Mouse (Mus musculus) Muller cell, postnatal 12 days (primary cell): ENCODE results near the gene Lrch3.
"Not testable (repeated sequence)": the region's sequence is repeated elsewhere in the genome, so short reads cannot be mapped to it uniquely, and the experiment has no call there.

Experiments used
- DNase-seq: peaks from one replicate; pipeline ENCODE4 v3.0.0-alpha.2; 2015; ENCODE audit errors: inconsistent ontology term

The Lrch3 gene

DNA sequence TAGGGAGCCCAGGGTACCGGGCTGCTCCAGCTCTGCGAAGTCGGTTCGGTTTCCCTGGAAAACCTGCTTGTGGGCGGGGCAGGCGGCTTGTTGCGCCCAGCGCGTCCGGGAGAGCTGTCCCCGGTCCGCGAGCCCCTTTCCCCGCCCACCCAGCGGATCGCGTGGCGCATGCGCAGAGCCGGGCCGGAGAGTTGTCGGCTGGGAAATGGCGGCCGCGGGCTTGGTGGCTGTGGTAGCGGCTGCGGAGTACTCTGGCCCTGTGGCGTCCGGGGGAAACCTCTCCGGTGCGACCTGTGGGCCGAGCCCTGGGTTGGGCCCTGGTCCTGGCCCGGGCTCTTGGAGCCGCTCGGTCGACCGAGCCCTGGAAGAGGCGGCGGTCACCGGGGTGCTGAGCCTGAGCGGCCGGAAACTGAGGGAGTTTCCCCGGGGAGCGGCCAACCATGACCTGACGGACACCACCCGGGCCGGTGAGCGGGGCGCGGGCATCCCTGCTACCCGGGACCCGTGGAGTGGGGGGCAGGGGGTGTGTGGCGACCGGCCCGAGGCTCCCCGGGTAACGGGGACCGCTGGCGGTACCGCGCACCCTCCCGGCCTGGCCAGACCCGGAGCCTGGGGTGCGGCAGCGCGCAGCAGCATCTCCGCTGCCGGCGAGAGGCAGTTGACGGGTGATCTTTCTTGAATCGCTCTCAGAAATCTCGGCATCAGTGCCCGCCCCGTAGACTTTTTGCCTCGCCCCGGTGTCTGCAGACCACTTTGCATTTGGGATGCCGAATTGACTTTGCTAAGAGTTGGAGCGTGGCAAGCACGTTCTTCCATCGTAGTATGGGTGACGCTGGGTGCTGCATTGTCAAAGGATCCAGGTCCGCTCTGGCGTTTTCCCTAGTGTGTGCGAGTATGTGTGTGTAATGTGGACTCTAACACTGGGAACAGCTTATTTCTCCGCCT is at the start of gene Lrch3:
Gene Lrch3 (plus strand): TSS at position 164 of the 945 bp plus-strand sequence.
- peak; percentile 95 for DNase-seq

DNA sequence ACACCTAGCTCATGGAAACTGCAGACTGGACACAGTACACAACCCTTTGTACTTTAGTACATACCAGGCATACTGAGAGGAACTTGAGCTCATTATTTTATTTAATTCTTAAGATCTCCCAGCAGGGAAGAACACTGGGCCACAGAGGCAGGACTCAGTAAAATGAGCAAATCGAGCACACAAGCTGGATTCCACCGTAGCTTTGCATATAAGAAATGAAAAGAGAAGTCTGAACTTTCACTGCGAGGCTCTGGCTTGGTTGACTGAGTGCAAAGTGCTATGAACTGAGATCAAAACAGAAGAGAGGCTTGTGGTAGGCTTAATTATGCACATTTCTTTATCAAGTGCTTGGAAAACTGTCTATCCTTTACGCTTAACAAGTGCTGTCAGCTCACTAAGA is 48.5 kb upstream of the Lrch3 start:
- DNase-seq: peak; percentile 52

DNA sequence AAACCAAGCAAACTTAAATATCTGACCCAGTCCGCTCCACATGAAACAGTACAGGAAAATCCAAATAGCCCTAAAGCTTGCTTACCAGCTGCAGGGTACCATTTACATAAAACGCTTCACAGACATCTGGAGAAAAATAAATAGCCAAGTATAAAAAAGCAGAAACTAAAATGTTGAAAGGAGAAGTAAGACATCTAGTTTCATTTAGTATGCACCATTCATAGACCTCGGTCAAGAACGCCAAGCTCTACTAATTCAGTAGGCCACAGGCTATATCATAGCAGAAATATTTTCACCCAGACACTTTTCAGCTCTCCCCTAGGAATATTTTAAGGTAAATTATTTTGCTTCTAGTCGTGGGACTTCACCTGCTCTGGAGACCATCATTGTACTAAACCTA is 47.2 kb upstream of the Lrch3 start:
- DNase-seq: no peak

DNA sequence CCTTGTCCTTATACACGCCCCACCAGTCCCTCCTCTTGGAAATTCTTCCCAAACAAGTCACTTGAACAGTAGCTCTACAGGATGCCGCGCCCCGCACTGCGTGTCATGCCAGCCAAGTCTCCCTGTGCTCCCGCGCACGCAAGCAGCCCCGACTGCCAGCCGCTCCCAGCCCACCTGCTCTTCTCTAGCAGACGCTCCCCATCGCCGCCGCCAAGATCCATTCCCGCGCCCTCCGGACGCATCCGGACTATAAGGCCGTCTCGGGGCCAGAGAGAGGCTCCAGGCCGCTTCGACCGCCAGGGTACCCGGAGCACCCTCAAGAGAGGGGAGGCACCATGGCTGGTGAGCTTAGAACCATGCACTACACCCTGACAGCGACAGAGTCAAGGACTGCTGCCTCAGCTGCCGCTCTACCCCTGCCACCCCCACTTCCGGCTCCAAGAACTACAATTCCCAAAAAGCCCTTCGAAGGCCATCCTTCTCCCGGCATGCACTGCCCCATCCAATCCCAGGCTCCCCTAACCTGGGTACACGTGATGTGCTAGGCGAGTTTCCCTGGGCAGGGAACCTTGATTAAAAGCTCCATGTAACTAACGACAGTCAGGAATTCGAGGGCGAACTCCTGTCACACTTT is 45.9 kb upstream of the Lrch3 start:
- DNase-seq: peak; percentile 94

DNA sequence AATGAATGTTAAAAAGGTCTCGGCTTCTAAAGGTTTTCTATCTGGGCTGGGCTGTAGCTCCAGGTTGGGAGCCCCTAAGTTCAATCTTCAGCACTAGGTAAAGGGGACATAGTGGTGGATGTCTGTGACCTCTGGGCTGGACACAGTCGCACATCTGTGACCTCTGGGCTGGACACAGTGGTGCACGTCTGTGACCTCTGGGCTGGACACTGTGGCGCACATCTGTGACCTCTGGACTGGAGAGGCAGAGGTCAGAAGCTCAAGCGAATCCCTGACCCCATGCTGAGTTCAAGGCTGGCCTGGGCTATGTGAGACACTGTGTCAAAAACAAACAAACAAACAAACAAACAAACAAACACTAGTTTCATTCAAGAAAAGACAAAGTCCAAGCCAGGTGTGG is 43.7 kb upstream of the Lrch3 start:
- DNase-seq: no peak

DNA sequence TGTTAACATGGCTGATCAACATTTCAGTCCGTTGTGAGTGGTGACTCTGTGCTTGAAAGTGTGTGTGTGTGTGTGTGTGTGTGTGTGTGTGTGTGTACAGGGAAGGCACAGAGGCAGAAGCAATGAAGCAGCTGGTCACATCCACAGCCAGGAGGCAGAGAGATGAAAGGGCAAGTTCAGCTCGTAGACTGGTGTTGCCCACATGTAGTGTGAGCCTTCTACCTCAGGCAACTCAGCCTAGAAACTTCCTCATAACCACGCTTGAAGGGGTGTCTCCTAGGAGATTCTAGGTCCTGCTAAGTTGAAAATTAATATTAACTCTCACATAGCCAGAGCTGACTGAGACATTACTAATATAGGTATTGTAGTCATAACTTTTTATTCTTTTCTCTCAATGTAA is 40.5 kb upstream of the Lrch3 start:
- DNase-seq: no peak

DNA sequence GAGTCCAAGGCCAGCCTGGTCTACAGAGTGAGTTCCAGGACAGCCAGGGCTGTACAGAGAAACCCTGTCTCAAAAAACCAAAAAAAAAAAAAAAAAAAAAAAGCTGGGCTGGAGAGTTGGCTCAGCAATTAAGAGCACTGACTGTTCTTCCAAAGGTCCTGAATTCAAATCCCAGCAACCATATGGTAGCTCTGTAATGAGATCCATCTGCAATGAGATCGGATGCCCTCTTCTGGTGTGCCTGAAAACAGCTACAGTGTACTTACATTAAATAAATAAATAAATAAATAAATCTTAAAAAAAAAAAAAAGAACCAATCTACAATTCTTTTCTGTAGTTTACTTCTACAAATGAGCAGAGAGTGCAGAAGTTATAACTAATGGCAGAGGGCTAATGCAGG is 38.6 kb upstream of the Lrch3 start:
- DNase-seq: not testable (repeated sequence)

DNA sequence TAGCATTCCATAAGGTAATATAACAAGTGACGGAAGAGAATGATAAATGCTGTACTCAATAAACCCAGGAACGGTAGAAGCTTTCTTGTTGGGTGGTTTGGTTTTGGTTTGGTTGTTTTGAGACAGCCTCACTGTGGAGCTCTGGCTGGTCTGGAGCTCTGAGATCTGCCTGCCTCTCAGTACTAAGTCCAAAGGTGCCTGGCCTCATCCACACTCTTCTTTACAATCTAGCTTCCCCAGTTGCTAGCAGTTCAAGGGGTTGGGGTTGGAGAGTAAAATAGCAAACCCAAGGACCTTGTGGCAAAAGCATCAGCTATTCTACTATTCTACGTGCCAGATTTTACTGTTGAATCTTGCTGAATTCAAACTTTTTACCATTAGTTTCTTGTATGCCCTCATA is 38.1 kb upstream of the Lrch3 start:
- DNase-seq: no peak

DNA sequence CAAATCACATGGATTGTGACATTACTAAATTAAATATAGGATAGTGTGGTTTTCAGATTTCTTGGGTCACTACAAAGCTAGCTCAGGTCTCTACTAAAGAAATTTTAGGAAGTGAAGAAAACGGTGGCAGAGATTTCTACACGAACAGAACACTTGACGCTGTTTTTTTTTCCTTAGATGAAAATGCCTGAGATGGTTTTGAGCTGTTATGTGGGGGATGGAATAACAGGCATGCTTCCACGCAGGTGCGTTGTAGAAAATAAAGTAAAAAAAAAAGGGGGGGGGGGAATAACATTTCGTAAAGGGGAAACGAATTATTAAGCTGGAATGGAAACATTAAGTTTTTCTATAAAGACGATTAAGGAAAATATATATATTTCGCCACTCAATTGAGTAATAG is 37.1 kb upstream of the Lrch3 start:
- no peak for DNase-seq

DNA sequence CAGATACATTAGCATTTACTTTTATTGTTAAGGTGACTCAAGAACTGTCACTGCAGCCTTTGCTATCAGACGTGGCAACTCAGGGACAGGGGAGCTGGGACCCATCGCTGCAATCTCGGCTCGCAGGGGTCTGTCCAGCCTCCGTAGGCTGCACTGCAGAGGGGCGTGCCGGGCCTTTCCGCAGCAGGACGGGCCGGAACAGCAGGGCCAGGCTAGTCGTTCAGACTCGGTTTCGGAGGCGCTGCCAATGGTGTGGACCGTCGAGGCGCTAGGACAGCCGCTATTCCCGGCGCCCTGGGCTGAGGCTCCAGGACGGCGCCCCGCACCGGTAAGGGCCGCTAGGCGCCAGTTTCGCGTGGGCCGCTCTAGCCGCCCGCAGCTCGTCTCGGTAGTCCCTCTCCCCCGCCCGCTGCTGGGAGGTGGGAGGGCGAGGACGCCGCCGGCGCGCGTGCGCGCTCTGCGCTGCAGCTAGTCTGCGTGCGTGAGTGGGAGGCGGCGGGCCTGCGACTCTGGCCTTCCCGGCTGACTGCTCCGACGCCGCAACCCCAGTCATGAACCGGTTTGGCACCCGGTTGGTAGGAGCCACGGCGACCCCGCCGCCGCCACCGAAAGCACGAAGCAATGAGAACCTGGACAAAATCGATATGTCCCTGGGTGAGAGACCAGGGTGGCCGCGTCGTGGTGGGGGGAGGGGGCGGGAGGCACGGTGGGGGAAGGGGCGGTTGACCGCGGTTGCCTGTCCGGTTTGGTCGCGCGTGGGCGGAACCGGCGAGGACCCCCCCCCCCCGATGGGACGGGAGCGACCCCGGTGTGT is 36.4 kb upstream of the Lrch3 start, which contains the start of the genes Fyttd1 and Rubcn:
Gene Fyttd1 (plus strand): TSS at position 158 of the 814 bp plus-strand sequence.
Gene Rubcn (minus strand): TSS at position 424 of the 814 bp plus-strand sequence.
- peak; percentile 98 for DNase-seq

DNA sequence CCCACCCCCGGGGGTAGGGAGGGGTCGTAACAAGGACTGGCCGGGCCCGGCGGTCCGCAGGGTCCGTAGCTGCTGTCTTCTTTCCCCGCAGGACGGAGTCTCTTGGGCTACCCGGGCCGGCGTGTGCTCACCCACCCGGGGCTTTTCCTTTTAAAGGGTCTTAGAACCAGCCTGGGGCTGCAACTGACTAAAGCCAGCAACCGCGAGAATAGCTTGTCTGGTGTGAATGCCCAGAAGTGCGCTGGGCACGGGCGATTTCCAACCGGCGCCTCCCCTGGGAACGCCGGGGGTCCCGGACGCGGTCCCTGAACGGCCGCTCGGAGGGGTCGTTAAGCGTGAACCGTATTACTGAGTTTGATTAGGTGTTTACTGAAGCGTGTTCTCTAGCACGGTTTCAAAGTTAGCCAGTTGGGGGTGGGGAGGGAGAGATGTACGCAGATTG is 35.7 kb upstream of the Lrch3 start:
- DNase-seq: peak; percentile 27

DNA sequence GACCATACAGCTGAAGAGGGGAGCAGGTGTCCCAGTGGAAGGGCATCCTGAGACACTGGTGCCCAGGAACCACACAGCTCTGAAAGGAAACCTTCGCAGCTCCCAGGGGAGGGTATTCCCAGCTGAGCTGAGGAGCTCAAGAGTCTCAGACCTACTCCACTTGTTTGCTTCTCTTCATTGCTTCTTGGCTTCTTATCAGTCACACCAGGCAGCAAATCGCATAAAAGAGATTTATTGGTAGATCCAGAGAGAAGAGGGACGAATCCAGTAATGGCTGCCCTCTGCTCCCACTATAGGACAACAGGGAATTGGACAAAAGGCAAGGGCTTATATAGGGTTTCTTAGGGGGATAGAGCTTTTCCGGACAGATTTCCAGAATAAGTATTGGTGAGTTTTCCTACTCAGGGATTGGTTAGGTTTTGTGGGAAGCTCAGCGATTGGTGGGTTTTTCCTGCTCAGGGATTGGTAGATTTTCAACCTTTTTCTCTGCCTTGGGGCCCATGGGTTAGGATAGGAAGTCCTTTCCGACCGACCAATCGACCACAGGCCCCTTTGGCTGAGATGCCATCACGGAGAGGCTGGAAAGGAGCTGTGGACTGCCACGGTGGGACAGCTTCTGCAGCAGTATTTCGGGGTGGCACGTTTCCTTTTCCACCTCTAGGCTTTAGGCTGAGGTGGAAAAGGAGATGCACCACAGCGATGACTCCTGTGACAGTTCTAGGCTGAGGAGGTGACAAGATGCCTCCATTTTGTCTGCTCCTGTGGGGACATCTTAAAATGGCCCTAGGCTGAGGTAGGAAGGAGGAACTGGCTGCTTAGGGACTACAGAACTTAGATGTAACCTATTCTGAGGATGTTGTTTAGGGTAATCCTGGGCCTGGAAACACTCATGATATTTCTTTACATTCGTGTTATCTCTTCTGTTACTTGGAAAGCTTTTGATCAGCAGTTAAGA is 34.7 kb upstream of the Lrch3 start:
- peak; percentile 16 for DNase-seq

DNA sequence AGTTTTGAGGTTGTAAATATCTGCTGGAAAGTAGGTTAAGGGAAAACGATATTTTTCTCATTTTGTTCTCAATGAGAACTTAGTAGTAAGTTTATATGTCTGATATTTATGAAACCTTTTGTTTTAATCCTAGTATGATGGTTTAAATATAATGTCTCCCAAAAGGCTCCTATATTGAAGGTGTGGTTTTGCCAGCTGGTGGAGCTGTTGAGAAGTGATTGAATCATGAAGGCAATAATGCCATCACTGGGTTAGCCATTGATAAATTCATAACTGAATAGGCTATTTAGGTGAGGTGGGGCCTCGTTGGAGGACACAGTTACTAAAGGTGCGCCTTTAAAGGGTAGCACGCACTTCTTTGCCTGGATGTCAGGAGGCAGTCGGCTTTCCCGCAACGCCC is 32.4 kb upstream of the Lrch3 start:
- no peak for DNase-seq

DNA sequence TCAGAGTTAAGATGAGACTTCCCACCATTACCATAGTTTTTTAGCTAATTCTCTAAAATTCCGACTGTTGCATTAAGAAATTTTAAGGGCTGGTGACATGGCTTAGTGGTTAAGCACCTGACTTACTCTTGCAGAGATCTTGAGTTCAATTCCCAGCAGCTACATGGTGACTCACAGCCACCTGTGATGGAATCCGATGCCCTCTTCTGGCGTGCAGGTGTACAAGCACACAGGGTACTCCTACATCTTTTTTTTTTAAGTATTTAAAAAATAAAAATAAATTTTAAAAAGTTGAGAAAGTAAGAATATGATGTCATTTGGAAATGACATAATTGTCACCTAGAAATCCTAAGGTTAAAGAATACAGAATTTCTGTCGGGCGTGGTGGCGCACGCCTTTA is 25.9 kb upstream of the Lrch3 start:
- no peak for DNase-seq

DNA sequence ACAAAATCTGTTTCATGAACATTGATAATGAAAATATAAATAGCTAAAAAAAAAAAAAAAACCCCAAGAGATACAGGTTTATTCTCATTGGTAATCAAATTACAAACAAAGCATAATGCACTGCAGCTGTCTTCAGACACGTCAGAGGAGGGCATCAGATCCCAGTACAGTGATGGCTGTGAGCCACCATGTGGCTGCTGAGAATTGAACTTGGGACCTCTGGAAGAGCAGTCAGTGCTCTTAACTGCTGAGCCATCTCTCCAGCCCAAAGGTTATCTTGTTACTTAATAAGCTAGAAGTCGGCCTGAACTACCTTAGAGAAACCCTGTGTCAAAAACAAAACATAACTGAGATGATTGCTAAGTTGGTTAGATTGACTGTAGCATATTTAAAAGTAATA is 24.0 kb upstream of the Lrch3 start:
- DNase-seq: no peak

DNA sequence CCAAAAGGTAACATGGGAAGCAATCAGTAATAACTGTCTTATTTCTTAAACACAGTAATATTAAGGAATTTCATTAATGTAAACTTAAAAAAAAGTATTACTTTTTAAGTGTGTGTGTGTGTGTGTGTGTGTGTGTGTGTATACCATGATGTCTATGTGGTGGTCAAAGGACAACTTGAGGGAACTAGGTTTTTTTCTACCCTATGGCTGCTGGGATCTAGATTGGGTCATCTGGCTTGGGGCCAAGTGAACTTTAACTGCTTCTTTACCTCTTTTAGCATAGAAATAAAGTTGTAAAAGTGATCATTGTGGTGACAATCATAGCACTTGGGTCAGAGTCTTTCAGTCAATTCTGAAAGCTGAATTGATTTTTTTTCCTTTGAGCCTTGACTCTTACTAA is 17.8 kb upstream of the Lrch3 start:
- DNase-seq: no peak

DNA sequence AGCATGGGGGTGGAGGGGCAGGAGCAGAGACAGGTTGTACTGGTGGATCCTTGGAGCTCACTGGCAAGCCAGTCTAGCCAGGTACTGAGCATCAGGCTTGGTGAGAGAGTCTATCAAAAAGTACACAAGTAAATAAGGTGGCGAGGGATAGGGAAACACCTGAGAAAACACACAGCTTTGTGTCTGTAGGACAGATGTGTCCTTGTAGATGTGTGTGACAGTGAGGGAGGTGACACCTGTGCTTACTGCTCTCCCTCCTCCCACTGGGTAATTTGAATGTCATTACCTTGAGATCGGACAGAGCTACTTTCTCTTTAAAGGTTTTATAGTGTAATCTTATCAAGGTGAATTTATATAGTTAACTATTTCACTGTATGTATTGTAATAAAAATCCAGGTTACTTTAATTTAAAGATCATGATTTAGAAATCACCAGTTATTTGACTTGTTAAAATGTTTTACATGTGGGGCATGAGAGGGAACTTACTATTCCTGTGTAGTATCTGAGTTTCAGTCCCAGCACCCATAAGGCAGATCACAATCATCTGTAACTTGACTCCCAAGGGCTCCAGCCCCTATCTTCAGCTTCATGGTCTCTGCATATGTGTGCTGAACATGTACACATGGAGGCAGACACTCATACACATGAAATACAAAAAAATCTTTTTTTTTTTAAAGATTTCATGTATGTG is 12.4 kb upstream of the Lrch3 start:
- DNase-seq: no peak

DNA sequence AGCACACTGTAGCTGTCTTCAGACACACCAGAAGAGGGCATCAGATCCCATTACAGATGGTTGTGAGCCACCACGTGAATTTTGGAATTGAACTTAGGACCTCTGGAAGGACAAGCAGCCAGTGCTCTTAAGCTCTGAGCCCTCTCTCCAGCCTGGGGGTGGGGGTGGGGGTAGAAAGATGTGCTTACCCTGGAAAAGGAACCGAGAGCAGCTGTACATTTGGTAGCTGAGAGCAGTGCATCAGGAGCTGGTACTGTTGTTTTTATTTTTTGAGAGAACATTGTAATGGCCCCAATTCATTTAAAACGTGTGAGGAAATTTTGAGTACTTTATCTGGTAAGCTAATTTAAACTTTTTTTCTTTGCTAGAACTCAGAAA is 11.9 kb upstream of the Lrch3 start:
- no peak for DNase-seq

DNA sequence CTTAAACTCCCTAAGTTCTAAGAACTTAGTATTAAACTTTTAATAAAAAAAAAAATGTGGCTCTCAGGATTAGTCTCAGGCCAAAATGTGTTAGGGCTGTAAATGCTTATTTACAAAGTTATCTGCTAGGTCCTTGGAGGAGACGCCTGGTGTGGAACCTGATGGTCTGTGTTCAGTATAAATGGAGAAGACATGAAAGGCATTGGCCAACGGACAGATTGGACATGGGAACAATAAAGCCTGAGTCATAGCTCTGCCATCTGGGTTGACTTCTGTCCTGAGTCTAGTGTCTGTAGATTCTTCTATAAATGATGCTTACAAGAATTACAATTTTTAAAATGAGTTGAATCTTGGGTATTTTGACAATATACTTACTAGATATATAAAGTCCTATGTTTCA is 7.7 kb upstream of the Lrch3 start:
- no peak for DNase-seq

DNA sequence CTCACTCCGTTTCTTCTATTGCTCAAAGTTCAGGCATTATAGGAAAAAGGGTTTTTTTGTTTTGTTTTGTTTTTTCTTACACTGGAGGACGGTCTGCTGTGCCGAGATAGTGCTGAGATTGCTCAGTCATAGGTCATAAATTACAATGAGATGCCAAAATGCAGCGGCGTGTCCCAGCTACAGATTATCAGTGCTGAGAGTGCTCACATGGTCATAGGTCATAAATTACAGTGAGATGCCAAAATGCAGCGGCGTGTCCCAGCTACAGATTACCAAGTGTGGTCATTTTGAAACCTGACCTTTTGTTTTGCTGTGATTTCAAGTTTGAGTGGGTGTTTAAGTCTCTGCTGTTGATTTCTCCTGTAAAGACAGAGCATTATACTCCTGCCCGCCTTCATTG is 7.2 kb upstream of the Lrch3 start:
- no peak for DNase-seq
